Mouse (Mus musculus) testis, adult 2 months (tissue): ENCODE measurements around the gene Gnai3.

Source experiments
- CTCF ChIP-seq: fragments of 200-500 bp; IDR thresholded peaks from 2 replicates; pipeline ENCODE4 v1.5.1; 2012; ENCODE audit warnings: low read depth, mild to moderate bottlenecking, inconsistent platforms, low read length, moderate library complexity; ENCODE audit not compliant: control insufficient read depth, insufficient read depth, insufficient replicate concordance
- POLR2A ChIP-seq: fragments of 200-500 bp; IDR thresholded peaks from 2 replicates; pipeline ENCODE4 v1.6.1; 2012; ENCODE audit warnings: low read depth, mild to moderate bottlenecking, inconsistent platforms, low read length, moderate library complexity; ENCODE audit not compliant: control insufficient read depth

GRCm38 (mm10) chr3:108101594-108101993 lies 44.4 kb downstream of the Gnai3 start:
- no peak for TF ChIP-seq CTCF
- TF ChIP-seq POLR2A, result no peak
